Mouse (Mus musculus) heart, postnatal 0 days (tissue): Measurements from ENCODE around the gene F3.

ENCODE experiments used
- CTCF ChIP-seq: IDR thresholded peaks from 2 replicates; pipeline ENCODE4 v1.5.1; 2016; ENCODE audit warnings: antibody characterized with exemption, control low read depth, low read depth
- EP300 ChIP-seq: IDR thresholded peaks from 2 replicates; pipeline ENCODE4 v1.6.1; 2016; ENCODE audit warnings: antibody characterized with exemption, low read depth

- TF ChIP-seq EP300 (no peak), CTCF (no peak)
These were observed 33.6 kb upstream of the F3 start for GRCm38 (mm10) chr3:121689697-121690096.
